Mouse (Mus musculus) liver, postnatal 0 days (tissue): ENCODE results near the gene Gm12166.

Experiments
- CTCF ChIP-seq: sonication (generic); IDR thresholded peaks from 2 replicates; pipeline ENCODE4 v1.5.1; 2016; ENCODE audit warnings: antibody characterized with exemption, low read depth
- EP300 ChIP-seq: IDR thresholded peaks from 2 replicates; pipeline ENCODE4 v1.6.1; 2016; ENCODE audit warnings: antibody characterized with exemption, low read depth, mild to moderate bottlenecking

DNA sequence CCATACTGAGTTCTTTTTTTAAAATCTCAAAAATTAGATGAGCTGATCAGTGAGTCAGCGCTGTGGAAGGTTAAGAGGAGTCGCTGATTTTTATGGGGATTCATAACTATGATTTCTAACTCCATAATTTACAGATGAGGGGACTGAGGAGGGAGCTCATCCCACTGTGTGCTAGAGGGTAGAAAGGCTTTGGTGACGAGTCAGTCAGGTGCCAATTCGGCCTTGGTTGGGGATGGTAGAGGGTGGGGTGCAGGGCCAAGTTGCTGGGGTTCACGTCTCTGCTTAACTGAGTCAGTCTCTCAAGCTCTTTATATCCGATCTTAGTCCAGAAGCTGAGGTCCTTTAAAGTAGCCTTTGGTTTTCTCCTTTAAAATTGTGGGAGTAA lies 44.1 kb upstream of the Gm12166 start:
- TF ChIP-seq CTCF (no peak), EP300 (no peak)
